Mouse (Mus musculus): ENCODE results near the gene Wipi1.
A peak's percentile ranks its signal among the peaks of the same experiment; 100 is the strongest.
"Not testable (repeated sequence)": the region's sequence is repeated elsewhere in the genome, so short reads cannot be mapped to it uniquely, and the experiment has no call there.

Gene Wipi1

DNA sequence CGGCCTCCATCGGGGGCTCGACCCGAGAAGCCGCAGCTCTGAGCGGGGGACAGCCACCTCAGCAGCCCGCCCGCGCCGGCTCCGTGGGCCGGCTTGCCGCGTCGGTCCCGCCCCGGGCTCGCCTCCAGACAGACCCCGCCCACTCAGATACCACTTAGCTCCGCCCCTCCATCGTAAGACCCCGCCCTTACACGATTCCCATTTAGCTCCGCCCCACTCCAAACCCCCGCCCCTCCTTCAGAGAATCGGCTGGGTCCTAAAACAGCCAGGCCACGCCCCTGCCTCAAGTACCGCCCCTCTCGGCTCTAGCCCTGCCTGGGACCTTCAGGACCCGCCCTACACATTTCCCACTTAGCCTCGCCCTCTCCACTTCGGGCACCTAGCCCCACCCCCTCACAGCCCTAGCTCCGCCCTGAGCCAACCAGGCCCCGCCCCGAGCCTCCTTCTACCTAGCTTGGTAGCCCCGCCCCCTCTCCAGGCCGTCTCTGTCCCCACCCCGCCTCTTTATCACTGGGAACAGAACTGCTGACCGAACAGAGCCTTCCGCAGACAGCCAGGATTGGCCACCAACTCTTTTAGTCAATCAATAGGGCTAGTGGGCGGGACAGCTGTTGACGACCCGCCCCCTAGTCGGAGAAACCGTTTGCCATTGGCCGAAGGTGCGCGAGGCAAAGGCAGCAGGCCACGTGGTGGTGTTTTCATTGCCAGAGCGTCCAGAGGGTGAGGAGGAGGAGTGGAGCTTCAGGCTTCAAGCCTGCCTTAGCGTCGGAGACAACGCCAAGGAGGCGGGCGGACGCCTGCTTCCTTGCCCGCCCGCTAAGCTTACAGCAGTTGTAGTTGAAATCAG is at the start of gene Wipi1:
Gene Wipi1 (minus strand): TSS at position 665 of the 847 bp plus-strand sequence.
- DNase-seq: peak; percentile 89 to 90

GRCm38 (mm10) chr11:109660526-109660925 is 48.8 kb upstream of the Wipi1 start:
- not testable (repeated sequence) for DNase-seq

DNA sequence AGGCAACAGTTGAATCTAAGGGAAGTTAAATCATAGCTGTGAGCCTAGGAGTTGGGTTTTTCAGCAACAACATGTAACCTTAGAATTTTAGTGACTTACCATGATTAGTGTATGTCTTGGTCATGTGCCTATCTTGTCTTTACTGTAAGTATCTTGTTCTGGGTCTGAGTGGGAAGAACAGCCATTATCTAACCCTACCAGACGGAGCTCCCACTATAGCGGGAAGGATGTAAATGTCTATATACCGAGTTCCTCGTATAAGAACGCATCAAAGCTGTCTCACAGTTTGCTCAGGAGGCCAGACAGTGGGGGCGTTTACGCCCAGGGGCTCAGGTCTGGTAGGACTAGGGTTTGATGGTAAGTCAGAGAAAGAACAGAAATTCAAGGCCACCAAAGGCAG is 44.5 kb upstream of the Wipi1 start:
- no peak for DNase-seq

DNA sequence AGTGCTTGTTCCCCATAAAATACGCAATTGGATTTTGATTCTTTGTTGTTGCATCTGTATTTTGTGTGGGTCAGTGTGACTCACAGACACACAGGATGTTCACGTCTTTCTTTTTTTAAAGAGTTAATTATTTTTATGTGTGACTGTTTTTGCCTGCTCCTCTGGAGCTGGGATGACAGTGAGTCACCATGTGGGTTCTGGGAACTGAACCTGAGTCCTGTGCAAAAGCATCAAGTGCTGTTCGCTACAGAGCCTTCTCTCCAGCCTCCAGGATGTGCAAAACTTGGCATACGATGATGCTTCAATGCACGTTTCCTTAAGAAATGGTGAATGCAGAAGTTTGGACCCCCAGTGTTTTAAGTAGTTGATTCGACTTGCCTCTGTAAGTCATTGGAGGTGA is 42.8 kb upstream of the Wipi1 start:
- DNase-seq: no peak

- DNase-seq: no peak
These were observed 41.4 kb upstream of the Wipi1 start for GRCm38 (mm10) chr11:109653201-109653600.

DNA sequence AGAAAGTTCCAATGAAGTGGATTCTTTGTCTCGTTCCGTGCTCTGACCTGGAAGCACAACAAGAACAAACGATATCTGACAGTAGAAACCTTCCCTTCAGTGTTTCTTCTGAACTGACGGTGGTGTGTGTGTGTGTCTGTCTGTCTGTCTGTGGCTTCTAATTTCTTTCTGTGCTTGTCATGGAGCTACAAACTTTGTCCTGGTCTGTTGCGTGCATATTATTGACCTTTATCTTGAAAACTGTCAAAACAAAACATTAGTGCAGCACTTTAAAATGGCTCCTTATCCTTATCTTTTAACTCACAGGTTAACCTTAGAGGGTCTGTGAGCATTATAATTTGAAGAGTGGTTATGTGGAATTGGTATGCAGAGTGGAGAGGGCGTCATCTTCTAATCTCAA is 40.7 kb upstream of the Wipi1 start:
- DNase-seq: no peak

DNA sequence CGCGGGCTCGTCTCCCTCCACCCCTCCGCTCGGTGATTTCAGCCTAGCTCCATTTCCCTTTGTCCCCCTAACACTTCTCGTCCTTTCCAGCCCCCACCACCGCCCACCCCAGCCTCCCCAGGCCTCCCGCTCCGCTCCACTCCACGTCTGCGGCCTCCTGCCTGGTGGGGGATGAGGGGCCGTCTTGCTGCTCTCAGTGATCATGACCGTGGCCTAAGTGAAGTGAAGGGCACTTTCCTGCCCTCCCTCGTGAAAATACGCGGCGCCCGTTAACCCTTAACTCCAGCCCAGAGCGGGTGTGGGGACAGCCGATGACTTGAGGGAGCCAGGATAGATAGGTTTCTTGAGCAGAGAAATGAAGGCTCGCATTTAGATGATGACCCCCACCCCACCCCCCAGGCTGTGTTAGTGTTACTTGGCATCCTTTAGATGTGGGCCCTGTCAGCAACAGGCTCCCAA is 39.8 kb upstream of the Wipi1 start:
- DNase-seq: peak; percentile 18 to 30

- peak; percentile 82 to 87 for DNase-seq
These were observed 39.2 kb upstream of the Wipi1 start for GRCm38 (mm10) chr11:109650788-109651565.

- DNase-seq: peak; percentile 58 to 74
These were observed 38.4 kb upstream of the Wipi1 start for GRCm38 (mm10) chr11:109649975-109650701.

DNA sequence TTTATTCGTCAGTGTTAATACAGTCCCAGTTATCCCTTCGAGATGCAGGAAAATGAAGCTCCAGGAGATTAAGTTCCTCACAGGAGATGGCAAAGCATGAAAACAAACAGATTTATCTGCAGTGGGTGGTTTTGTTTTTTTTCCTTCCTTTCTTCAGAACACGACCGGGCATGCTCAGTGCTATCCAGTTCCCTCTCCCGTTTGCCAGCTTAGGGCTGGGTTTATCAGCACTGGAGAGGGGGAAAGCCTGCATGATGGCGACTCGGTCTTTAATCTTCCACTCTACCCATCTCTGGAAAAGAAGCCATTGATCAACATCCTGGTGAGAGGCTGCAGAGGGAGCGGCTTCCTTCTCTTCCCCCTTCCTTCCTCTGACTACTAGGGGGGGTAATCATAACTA is 37.4 kb upstream of the Wipi1 start, which contains the start of gene Prkar1a:
Gene Prkar1a (plus strand): TSS at position 200 of the 400 bp plus-strand sequence.
- no peak for DNase-seq

GRCm38 (mm10) chr11:109648510-109648909 is 36.7 kb upstream of the Wipi1 start:
- no peak for DNase-seq

GRCm38 (mm10) chr11:109641498-109642222 is 29.9 kb upstream of the Wipi1 start:
- DNase-seq: no peak

DNA sequence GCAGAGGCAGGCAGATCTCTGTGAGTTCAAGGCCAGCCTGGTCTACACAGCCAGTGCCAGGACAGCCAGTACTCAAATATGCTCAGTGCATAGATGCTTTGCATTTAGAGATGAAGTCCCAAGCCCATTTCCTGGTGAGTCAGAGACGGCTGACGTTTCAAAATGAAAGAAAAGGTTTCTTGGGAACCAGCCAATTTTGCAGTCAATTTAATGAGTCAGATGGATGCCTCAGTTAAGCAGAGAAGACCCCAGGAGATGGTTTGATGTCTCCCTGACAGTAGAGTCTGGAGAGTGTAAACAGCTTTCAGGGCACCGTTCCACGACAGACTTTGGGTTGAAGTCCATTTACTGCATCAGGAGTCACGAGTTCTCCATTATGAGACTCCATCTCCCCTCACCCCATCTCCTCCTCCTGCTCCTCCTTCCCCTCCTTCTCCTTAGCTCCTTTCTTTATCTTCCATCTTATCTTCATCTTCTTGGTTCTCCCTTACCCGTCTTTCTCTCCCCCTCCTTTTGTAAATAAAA is 24.2 kb upstream of the Wipi1 start:
- no peak for DNase-seq

GRCm38 (mm10) chr11:109634928-109635327 is 23.2 kb upstream of the Wipi1 start:
- DNase-seq: no peak

GRCm38 (mm10) chr11:109629021-109629521 is 17.3 kb upstream of the Wipi1 start:
- DNase-seq: no peak

- DNase-seq: no peak
These were observed 16.3 kb upstream of the Wipi1 start for GRCm38 (mm10) chr11:109628099-109628498.

- no peak for DNase-seq
These were observed 15.9 kb upstream of the Wipi1 start for GRCm38 (mm10) chr11:109627648-109628047.

GRCm38 (mm10) chr11:109623238-109623637 is 11.5 kb upstream of the Wipi1 start:
- DNase-seq: no peak

DNA sequence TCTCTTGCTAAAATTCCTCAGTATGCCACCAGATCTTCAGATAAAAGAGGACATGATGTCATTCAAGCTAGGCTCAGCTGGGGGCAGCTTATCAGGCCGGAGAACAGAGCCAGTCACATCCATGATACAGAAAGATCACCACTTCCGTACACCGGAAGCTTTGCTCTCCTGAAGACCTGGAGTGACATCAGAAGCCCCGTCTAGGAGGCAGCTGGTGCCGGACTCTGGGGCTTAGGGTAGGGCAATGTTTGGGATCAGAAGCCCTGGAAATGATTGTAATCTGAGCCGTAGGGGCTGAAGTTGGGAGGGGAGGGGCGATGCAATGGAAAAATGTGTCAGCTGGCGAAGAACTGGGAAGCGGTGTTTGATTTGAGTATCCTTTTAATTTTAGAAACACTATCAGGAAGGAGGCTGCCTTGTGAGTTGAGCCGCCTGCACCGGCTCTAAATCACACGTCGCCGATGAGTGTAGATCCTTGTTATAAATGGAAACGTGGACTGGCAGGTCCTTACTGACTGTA is 10.8 kb upstream of the Wipi1 start:
- no peak for DNase-seq

- no peak for DNase-seq
These were observed 9.4 kb upstream of the Wipi1 start for GRCm38 (mm10) chr11:109621183-109621582.

GRCm38 (mm10) chr11:109620356-109620755 is 8.6 kb upstream of the Wipi1 start:
- no peak for DNase-seq

- not testable (repeated sequence) for DNase-seq
These were observed 7.3 kb upstream of the Wipi1 start for GRCm38 (mm10) chr11:109619055-109619454.
